Mouse (Mus musculus) neural tube, embryonic 12.5 days (tissue): ENCODE results near the gene Cxcl17. TPM values are rescaled to one million over a fixed set of nuclear protein-coding genes. Genes with fewer than 3 reads are reported as not detected.

ENCODE experiments used
- ATAC-seq: fragments of 200-750 bp; cut with Nextera tagmentation; 2 replicates; pipeline ENCODE4 v1.8.0; 2017; ENCODE audit warnings: low read depth, mild to moderate bottlenecking, moderate TSS enrichment, moderate library complexity; ENCODE audit not compliant: low FRiP score
- H3K27ac ChIP-seq: fragments of 300-500 bp; sonication (generic); 2 replicates; pipeline ENCODE4 v1.5.1; 2016
- H3K27me3 ChIP-seq: fragments of 300-500 bp; sonication (generic); replicated peaks from 2 replicates; pipeline ENCODE4 v1.6.1; 2016; ENCODE audit warnings: mild to moderate bottlenecking
- H3K36me3 ChIP-seq: fragments of 300-500 bp; sonication (generic); 2 replicates; pipeline ENCODE4 v1.6.1; 2016; ENCODE audit warnings: mild to moderate bottlenecking
- H3K4me1 ChIP-seq: fragments of 300-500 bp; sonication (generic); 2 replicates; pipeline ENCODE4 v1.6.1; 2016
- H3K4me2 ChIP-seq: fragments of 300-500 bp; sonication (generic); replicated peaks from 2 replicates; pipeline ENCODE4 v1.6.1; 2016; ENCODE audit warnings: mild to moderate bottlenecking
- H3K4me3 ChIP-seq: fragments of 300-500 bp; sonication (generic); 2 replicates; pipeline ENCODE4 v1.5.1; 2016
- H3K9ac ChIP-seq: fragments of 300-500 bp; sonication (generic); 2 replicates; pipeline ENCODE4 v1.6.1; 2016; ENCODE audit warnings: mild to moderate bottlenecking
- H3K9me3 ChIP-seq: fragments of 300-500 bp; sonication (generic); 2 replicates; pipeline ENCODE4 v1.6.1; 2016; ENCODE audit warnings: mild to moderate bottlenecking
- WGBS: fragments of 180-500 bp; shearing (Covaris S2); methylation state at CpG from one replicate; pipeline ENCODE4 v1.1.7; 2016; 5-methylcytosine and 5-hydroxymethylcytosine counted together
- polyA plus RNA-seq: library from polyadenylated mRNA; unstranded; fragments of >200 nt; fragmentation: Nextera tagmentation; extraction: Ambion mirVana; gene quantifications from 2 replicates; pipeline ENCODE4 v1.2.1, GENCODE M21; 2016

Cxcl17 gene
- polyA plus RNA-seq, 1 experiment from 2014 or later: 0.53 TPM

DNA sequence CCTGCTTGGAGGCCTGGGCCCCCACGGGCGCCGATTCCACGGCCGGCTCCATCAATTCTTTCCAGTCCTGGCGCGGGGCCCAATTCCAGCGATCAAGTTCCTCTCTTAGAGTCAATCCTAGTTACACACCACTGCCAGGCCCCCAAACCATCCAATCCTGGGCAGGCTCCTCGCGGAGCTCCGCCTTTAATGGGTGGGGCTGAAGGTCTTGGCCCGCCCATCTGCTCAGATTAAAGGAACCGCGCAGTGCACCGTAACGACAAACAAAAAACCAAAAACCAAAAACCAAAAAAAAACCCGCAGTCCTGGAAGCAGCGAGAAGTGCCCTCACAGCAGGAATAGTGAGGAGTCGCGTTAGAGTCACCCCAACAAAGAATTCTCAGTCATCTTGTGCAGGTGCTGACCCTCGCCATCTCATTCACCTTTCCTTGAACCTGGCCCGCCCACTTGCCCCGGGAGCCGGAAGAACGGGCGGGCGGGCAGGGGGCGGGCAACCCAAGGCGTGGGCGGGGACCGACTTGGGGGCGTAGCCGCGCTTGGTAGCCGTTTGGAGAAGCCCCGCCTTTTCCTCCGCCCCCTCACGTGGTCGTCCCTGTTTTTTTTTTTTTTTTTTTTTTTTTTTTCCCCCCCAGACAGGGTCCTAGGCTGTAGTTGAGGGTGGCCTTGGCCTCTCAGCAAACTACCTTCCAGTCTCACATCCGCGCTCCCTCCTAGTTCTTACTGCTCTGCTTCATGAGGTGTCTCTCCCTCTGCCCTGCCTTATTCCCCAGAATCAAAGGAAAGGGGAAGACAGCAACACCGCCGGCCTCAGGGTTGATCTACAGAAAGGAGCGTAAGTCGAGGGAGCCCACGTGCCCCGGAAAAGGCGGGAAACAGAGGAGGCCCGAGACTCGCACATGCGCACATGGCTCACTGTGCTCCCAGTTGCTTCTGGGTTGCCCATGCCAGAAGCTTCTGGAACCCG is 16.8 kb downstream of the Cxcl17 start:
- Histone ChIP-seq H3K27me3 (no peaks in the 10 kb centered on the region), H3K4me1 (peaks cover 16% of the 10 kb centered on the region), H3K27ac (0 out of 2 replicates have a peak overlapping the region, but pooled peaks have one; percentile 22), H3K9ac (peak overlapping the region; percentile 59), H3K4me3 (peak overlapping the region; percentile 53), H3K4me2 (peak overlapping the region; percentile 68), H3K36me3 (no peaks in the 10 kb centered on the region), H3K9me3 (no peaks in the 10 kb centered on the region)
- 6% methylated on average over 51 of the region's 52 CpGs for WGBS
- peak; percentile 96 for ATAC-seq

GRCm38 (mm10) chr7:25395186-25395557 is 17.5 kb downstream of the Cxcl17 start:
- peak overlapping the region; percentile 68 for H3K4me2 ChIP-seq
- peaks cover 23% of the 10 kb centered on the region for H3K4me1 ChIP-seq
- H3K36me3 ChIP-seq: no peaks in the 10 kb centered on the region
- H3K27ac ChIP-seq: 0 out of 2 replicates have a peak overlapping the region, but pooled peaks have one; percentile 22
- peak overlapping the region; percentile 59 for H3K9ac ChIP-seq
- peak; percentile 51 for ATAC-seq
- H3K4me3 ChIP-seq: peak overlapping the region; percentile 53
- under 1% methylated on average over 22 of the region's 22 CpGs for WGBS
- H3K9me3 ChIP-seq: no peaks in the 10 kb centered on the region
- no peaks in the 10 kb centered on the region for H3K27me3 ChIP-seq

DNA sequence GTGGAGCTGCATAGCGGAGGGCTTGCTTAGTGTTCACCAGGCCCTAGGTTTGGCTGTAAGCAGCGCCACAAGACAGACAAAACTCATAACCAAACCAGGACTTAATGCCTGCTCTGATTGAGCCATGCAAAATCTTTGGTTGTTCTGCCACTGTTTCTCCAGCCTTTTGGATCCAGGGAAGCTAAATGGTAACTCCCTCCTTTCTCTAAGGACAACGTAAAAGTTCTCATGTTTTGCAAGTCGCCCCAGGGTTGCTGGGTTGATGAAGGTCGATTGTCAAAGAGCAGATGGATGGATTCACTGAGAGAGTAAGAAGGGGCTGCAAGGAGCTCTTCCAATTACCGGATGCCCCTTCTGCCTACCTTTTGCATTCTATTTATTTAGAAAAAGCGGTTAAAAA is 17.9 kb downstream of the Cxcl17 start:
- ATAC-seq: no peak
- no peaks in the 10 kb centered on the region for H3K27me3 ChIP-seq
- H3K9me3 ChIP-seq: no peaks in the 10 kb centered on the region
- 19% methylated on average over 7 of the region's 7 CpGs for WGBS
- H3K27ac ChIP-seq: no peak overlapping the region
- no peaks in the 10 kb centered on the region for H3K36me3 ChIP-seq
- H3K9ac ChIP-seq: peak overlapping the region; percentile 59
- peak overlapping the region; percentile 68 for H3K4me2 ChIP-seq
- H3K4me1 ChIP-seq: peaks cover 26% of the 10 kb centered on the region
- H3K4me3 ChIP-seq: peak overlapping the region; percentile 53

DNA sequence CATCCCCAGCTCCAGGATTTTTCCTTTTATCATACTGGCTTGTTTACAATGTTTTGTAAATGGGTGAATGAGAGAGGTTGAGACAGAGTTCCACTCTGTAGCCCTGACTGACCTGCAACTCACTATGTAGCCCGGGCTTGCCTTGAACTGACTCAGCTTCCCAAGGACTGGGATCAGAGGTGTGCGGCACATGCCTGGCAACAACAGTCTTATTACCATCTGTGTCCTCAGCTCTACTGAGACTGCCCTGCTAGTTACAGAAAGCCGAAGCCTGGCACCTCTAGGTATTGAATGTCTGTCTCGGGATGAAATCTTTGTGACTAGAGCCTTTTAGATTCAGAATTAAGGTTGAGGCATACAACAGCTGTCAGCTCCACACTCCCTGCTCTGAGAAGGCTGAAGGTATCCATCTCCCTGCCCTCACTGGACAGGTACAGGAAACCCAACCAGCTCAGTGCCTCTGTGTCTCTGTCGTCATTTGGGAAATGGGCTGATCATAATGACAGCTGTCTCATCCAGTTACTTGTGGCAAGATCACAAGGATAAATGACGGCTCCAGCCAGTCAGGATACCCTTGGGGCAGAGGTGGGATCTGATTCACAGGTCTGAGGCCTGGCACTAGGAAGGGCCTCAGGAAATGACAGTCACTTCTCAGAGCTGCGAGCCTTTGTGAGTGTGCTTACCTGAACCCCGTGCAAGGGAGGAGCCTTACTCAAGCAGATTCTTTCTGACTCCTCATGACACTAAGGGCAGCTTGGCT is 19.1 kb downstream of the Cxcl17 start:
- H3K27me3 ChIP-seq: no peaks in the 10 kb centered on the region
- no peak overlapping the region for H3K4me3 ChIP-seq
- ATAC-seq: no peak
- no peaks in the 10 kb centered on the region for H3K36me3 ChIP-seq
- no peaks in the 10 kb centered on the region for H3K9me3 ChIP-seq
- H3K4me2 ChIP-seq: peak overlapping the region; percentile 68
- no peak overlapping the region for H3K27ac ChIP-seq
- 86% methylated on average over 8 of the region's 8 CpGs for WGBS
- H3K4me1 ChIP-seq: peaks cover 26% of the 10 kb centered on the region
- H3K9ac ChIP-seq: 0 out of 2 replicates have a peak overlapping the region, but pooled peaks have one; percentile 9

DNA sequence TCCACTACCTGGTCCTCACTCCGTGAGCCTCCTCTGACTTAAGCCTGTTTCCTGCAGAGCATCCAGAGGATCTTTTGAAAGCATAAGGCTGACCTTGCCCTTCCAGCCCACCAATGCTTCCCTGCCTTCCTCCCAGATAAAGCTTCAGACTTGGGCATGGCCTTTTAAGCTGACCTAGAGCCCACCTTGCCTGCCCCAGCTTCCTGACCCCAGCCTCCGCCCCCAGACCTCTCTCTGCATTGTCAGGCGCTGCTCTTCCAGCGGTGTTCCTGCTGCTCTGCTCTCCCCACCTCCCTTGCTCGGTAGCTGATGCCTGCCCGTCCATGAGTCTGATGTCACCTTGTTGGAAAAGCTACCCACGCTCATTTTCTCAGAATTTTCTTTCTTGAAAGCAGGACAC is 19.8 kb downstream of the Cxcl17 start:
- Histone ChIP-seq H3K36me3 (peaks cover 7% of the 10 kb centered on the region), H3K4me1 (peaks cover 26% of the 10 kb centered on the region), H3K4me2 (peak overlapping the region; percentile 68; the same call in 1 of the 2 replicates), H3K27me3 (no peaks in the 10 kb centered on the region), H3K27ac (no peak overlapping the region), H3K9ac (no peak overlapping the region), H3K4me3 (no peak overlapping the region), H3K9me3 (no peaks in the 10 kb centered on the region)
- no peak for ATAC-seq
- WGBS: 49% methylated on average over 7 of the region's 7 CpGs

DNA sequence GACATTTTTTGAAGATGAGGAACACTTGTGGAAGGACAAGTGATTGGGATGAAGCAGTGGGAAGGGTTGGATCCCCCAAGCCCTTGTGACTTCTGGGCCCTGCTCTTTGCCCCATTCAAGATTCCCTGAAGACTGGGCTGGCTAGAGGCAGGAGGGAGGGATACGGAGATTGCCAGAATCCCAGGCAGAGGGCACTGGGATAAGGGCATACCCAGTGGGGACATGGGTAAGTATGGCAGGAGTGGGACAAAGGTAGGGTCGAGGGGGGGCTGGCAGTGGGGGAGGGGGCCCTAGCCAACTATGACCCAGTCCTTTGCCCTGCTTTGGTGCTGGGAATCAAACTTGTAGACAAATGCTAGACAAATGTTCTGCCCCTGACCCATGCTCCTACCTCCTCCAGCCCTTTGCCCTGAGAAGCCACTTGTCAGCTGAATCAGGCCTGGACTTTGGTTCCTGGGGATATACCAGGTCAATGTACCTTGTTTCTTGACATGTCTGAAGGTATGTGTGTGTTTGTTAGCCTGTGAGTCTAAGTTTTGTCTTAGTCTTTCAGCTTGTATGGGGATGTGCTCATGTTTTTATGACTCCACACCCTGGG is 20.7 kb downstream of the Cxcl17 start:
- Histone ChIP-seq H3K9ac (no peak overlapping the region), H3K9me3 (no peaks in the 10 kb centered on the region), H3K4me2 (no peak overlapping the region), H3K4me3 (no peak overlapping the region), H3K4me1 (peaks cover 26% of the 10 kb centered on the region), H3K36me3 (peaks cover 16% of the 10 kb centered on the region), H3K27ac (no peak overlapping the region), H3K27me3 (no peaks in the 10 kb centered on the region)
- WGBS: 88% methylated on average over 2 of the region's 2 CpGs
- no peak for ATAC-seq

DNA sequence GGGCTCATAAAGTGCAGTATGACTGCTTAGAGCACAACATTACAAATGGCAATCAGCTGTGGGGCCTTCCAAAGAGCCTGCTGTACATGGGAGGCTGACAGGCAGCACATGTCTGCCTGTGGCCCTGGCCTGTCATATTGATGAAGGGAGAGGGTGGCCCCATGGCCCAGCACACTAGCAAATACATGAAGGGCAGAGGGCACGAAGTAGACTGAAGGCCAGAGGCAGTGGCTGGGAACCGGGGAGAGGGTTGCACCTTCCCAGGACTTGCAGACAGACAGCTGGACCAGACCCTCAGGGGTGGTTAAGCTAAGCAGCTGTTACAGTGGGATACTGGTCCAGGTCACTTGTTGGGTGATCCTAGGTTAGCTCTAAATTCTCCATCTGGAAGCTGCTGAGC is 21.7 kb downstream of the Cxcl17 start:
- H3K4me2 ChIP-seq: no peak overlapping the region
- no peak overlapping the region for H3K9ac ChIP-seq
- no peaks in the 10 kb centered on the region for H3K27me3 ChIP-seq
- peaks cover 24% of the 10 kb centered on the region for H3K36me3 ChIP-seq
- no peak overlapping the region for H3K4me3 ChIP-seq
- ATAC-seq: no peak
- H3K4me1 ChIP-seq: peaks cover 26% of the 10 kb centered on the region
- H3K27ac ChIP-seq: no peak overlapping the region
- H3K9me3 ChIP-seq: no peaks in the 10 kb centered on the region
- WGBS: 75% methylated on average over 2 of the region's 2 CpGs

- H3K9ac ChIP-seq: no peak overlapping the region
- no peaks in the 10 kb centered on the region for H3K27me3 ChIP-seq
- 56% methylated on average over 8 of the region's 8 CpGs for WGBS
- no peaks in the 10 kb centered on the region for H3K9me3 ChIP-seq
- peaks cover 26% of the 10 kb centered on the region for H3K4me1 ChIP-seq
- no peak overlapping the region for H3K4me2 ChIP-seq
- no peak for ATAC-seq
- H3K36me3 ChIP-seq: peaks cover 32% of the 10 kb centered on the region
- no peak overlapping the region for H3K4me3 ChIP-seq
- H3K27ac ChIP-seq: no peak overlapping the region
These were observed 22.5 kb downstream of the Cxcl17 start for GRCm38 (mm10) chr7:25390054-25390770.

DNA sequence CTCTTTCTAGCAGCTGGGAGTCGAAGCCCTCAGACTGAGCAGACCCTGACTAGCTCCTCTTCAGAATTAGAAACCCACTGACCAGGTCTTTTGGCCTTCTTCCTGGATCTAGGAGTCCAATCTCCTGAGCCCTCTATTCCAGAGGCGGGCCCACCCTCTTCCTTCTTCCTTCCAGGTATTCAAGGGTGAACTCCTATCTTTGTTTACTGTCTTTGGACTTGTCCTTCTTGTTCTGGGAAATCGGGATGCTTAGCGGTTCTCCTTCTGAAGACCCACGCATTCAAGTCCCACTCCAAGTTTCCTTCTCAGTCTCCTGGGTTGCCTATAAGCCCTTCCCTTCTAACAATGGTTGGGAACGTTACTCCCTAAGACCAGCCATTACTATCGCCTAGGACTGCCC is 23.8 kb downstream of the Cxcl17 start:
- no peak overlapping the region for H3K4me2 ChIP-seq
- no peaks in the 10 kb centered on the region for H3K27me3 ChIP-seq
- H3K9me3 ChIP-seq: no peaks in the 10 kb centered on the region
- H3K9ac ChIP-seq: no peak overlapping the region
- peaks cover 17% of the 10 kb centered on the region for H3K4me1 ChIP-seq
- no peak overlapping the region for H3K27ac ChIP-seq
- peaks cover 43% of the 10 kb centered on the region for H3K36me3 ChIP-seq
- H3K4me3 ChIP-seq: no peak overlapping the region
- WGBS: 88% methylated on average over 7 of the region's 7 CpGs
- no peak for ATAC-seq

GRCm38 (mm10) chr7:25387811-25388440 is 24.8 kb downstream of the Cxcl17 start:
- Histone ChIP-seq H3K4me2 (no peak overlapping the region), H3K4me3 (no peak overlapping the region), H3K9me3 (no peaks in the 10 kb centered on the region), H3K36me3 (peaks cover 53% of the 10 kb centered on the region), H3K27me3 (no peaks in the 10 kb centered on the region), H3K9ac (no peak overlapping the region), H3K27ac (no peak overlapping the region), H3K4me1 (peaks cover 14% of the 10 kb centered on the region)
- 94% methylated on average over 18 of the region's 18 CpGs for WGBS
- no peak for ATAC-seq

GRCm38 (mm10) chr7:25385850-25386555 is 26.7 kb downstream of the Cxcl17 start:
- H3K4me3 ChIP-seq: no peak overlapping the region
- peaks cover 68% of the 10 kb centered on the region for H3K36me3 ChIP-seq
- H3K4me1 ChIP-seq: peaks cover 12% of the 10 kb centered on the region
- no peak overlapping the region for H3K9ac ChIP-seq
- no peak for ATAC-seq
- no peaks in the 10 kb centered on the region for H3K27me3 ChIP-seq
- 88% methylated on average over 12 of the region's 12 CpGs for WGBS
- no peaks in the 10 kb centered on the region for H3K9me3 ChIP-seq
- no peak overlapping the region for H3K4me2 ChIP-seq
- H3K27ac ChIP-seq: no peak overlapping the region
